Mouse (Mus musculus) CH12.LX (cell line): Measurements from ENCODE around the gene Adamtsl3. TPM values are rescaled to one million over a fixed set of nuclear protein-coding genes. Genes with fewer than 3 reads are reported as not detected.

Experiments used
- DNase-seq: peaks from one replicate; pipeline ENCODE4 v3.0.0-alpha.2; 2013; ENCODE audit errors: extremely low read depth
- H3K27ac ChIP-seq: 2 replicates; pipeline ENCODE4 v1.5.1; 2012; ENCODE audit warnings: low read depth, mild to moderate bottlenecking, control low read depth, moderate library complexity; ENCODE audit not compliant: insufficient read depth
- H3K27me3 ChIP-seq: replicated peaks from 2 replicates; pipeline ENCODE3; 2012; ENCODE audit warnings: inconsistent platforms
- H3K36me3 ChIP-seq, 2 experiments: replicated peaks in 1 of 2; 2 replicates each; pipeline versions ENCODE3 to v1.6.1; 2012; ENCODE audit warnings: inconsistent platforms in 1 of 2, low read length in 1 of 2, mild to moderate bottlenecking in 1 of 2, mixed read lengths in 1 of 2, moderate library complexity in 1 of 2; ENCODE audit not compliant: control insufficient read depth in 1 of 2, insufficient read depth in 1 of 2
- H3K4me1 ChIP-seq, 2 experiments: 2 replicates each; pipeline ENCODE4 v1.6.1; 2012; ENCODE audit warnings: inconsistent platforms in 1 of 2, moderate library complexity in 1 of 2; ENCODE audit not compliant: insufficient read depth in 2 of 2, control insufficient read depth in 1 of 2
- H3K4me2 ChIP-seq: 2 replicates; pipeline ENCODE4 v1.6.1; 2012; ENCODE audit warnings: low read depth, mild to moderate bottlenecking, control low read depth; ENCODE audit not compliant: poor library complexity, insufficient read depth, severe bottlenecking
- H3K4me3 ChIP-seq, 3 experiments: fragments of 150-350 bp in 1 of 3; sonication (generic) in 1 of 3; replicated peaks in 1 of 3; 2 replicates each; pipeline versions ENCODE3 to v1.5.1; 2011 to 2012; ENCODE audit warnings: low read depth in 2 of 3, low read length in 2 of 3, mild to moderate bottlenecking in 2 of 3, moderate library complexity in 2 of 3, control low read depth in 1 of 3, improper control_type of control experiment in 1 of 3, inconsistent platforms in 1 of 3, mixed read lengths in 1 of 3; ENCODE audit not compliant: poor library complexity in 1 of 3
- H3K79me2 ChIP-seq: replicated peaks from 2 replicates; pipeline ENCODE4 v1.6.1; 2012; ENCODE audit warnings: mild to moderate bottlenecking, moderate library complexity; ENCODE audit not compliant: control insufficient read depth, poor library complexity, insufficient read depth, severe bottlenecking; ENCODE audit errors: extremely low read depth
- H3K9ac ChIP-seq: 2 replicates; pipeline ENCODE4 v1.6.1; 2012; ENCODE audit warnings: low read depth, mild to moderate bottlenecking, control low read depth, moderate library complexity; ENCODE audit not compliant: insufficient read depth
- H3K9me3 ChIP-seq: replicated peaks from 2 replicates; pipeline ENCODE3; 2012; ENCODE audit warnings: low read length, inconsistent platforms, mixed read lengths
- BHLHE40 ChIP-seq: IDR thresholded peaks from 2 replicates; pipeline ENCODE4 v1.6.1; 2011; ENCODE audit warnings: mild to moderate bottlenecking, low read depth, low read length, improper control_type of control experiment
- CTCF ChIP-seq, 2 experiments: IDR thresholded peaks in 1 of 2; conservative IDR thresholded peaks in 1 of 2; 2 replicates each; pipeline ENCODE4 v1.5.1; 2011 to 2012; ENCODE audit warnings: low read depth in 2 of 2, low read length in 2 of 2, improper control_type of control experiment in 1 of 2, inconsistent platforms in 1 of 2, mild to moderate bottlenecking in 1 of 2, moderate library complexity in 1 of 2
- ELF1 ChIP-seq: IDR thresholded peaks from 2 replicates; pipeline ENCODE4 v1.6.1; 2014; ENCODE audit warnings: low read depth, mild to moderate bottlenecking, inconsistent platforms, low read length, improper control_type of control experiment
- EP300 ChIP-seq: IDR thresholded peaks from 2 replicates; pipeline ENCODE4 v1.6.1; 2011; ENCODE audit warnings: low read length, improper control_type of control experiment
- ETS1 ChIP-seq: conservative IDR thresholded peaks from 2 replicates; pipeline ENCODE4 v1.6.1; 2012; ENCODE audit warnings: low read depth, mild to moderate bottlenecking, inconsistent platforms, low read length, improper control_type of control experiment, moderate library complexity
- HCFC1 ChIP-seq: IDR thresholded peaks from 2 replicates; pipeline ENCODE4 v1.6.1; 2012; ENCODE audit warnings: low read depth, mild to moderate bottlenecking, inconsistent platforms, low read length, improper control_type of control experiment
- IRF4 ChIP-seq: IDR thresholded peaks from 2 replicates; pipeline ENCODE4 v1.6.1; 2014; ENCODE audit warnings: low read depth, mild to moderate bottlenecking, inconsistent platforms, low read length, improper control_type of control experiment
- JUN ChIP-seq: IDR thresholded peaks from 2 replicates; pipeline ENCODE4 v1.6.1; 2011; ENCODE audit warnings: low read depth, mild to moderate bottlenecking, low read length, improper control_type of control experiment, moderate library complexity; ENCODE audit not compliant: insufficient read depth
- KAT2A ChIP-seq: IDR thresholded peaks from 2 replicates; pipeline ENCODE4 v1.6.1; 2012; ENCODE audit warnings: low read length, improper control_type of control experiment, inconsistent platforms; ENCODE audit not compliant: insufficient replicate concordance
- MAFK ChIP-seq: IDR thresholded peaks from 2 replicates; pipeline ENCODE4 v1.6.1; 2011; ENCODE audit warnings: low read length, improper control_type of control experiment; ENCODE audit not compliant: insufficient replicate concordance
- MAZ ChIP-seq: IDR thresholded peaks from 2 replicates; pipeline ENCODE4 v1.6.1; 2012; ENCODE audit warnings: low read depth, mild to moderate bottlenecking, inconsistent platforms, low read length, improper control_type of control experiment, moderate library complexity
- MYC ChIP-seq: IDR thresholded peaks from 2 replicates; pipeline ENCODE4 v1.6.1; 2011; ENCODE audit warnings: low read depth, mild to moderate bottlenecking, improper control_type of control experiment, low read length
- NRF1 ChIP-seq: IDR thresholded peaks from 2 replicates; pipeline ENCODE4 v1.6.1; 2014; ENCODE audit warnings: low read depth, mild to moderate bottlenecking, inconsistent platforms, low read length, improper control_type of control experiment, moderate library complexity
- PAX5 ChIP-seq: IDR thresholded peaks from 2 replicates; pipeline ENCODE4 v1.6.1; 2012; ENCODE audit warnings: low read length, inconsistent platforms, mixed read lengths
- TBP ChIP-seq: conservative IDR thresholded peaks from 2 replicates; pipeline ENCODE4 v1.6.1; 2011; ENCODE audit warnings: low read depth, low read length, improper control_type of control experiment
- USF1 ChIP-seq: IDR thresholded peaks from 2 replicates; pipeline ENCODE4 v1.6.1; 2014; ENCODE audit warnings: low read depth, mild to moderate bottlenecking, inconsistent platforms, low read length, improper control_type of control experiment
- USF2 ChIP-seq: conservative IDR thresholded peaks from 2 replicates; pipeline ENCODE4 v1.6.1; 2011; ENCODE audit warnings: low read depth, low read length, improper control_type of control experiment
- ZMIZ1 ChIP-seq: IDR thresholded peaks from 2 replicates; pipeline ENCODE4 v1.6.1; 2012; ENCODE audit warnings: low read depth, mild to moderate bottlenecking, inconsistent platforms, low read length, improper control_type of control experiment
- dilution Hi-C: fragments of 300-500 bp; cut with MboI; formaldehyde crosslinking; loops from 2 replicates; pipeline ENCODE4 v1.14.3; 2020; ENCODE audit warnings: low sequenced_read_pairs; ENCODE audit not compliant: extremely low pct_unique_long_range_greater_than_20kb, extremely low pct_ligation_motif_present
- in situ Hi-C: fragments of 300-500 bp; cut with MboI; formaldehyde crosslinking; loops from 3 replicates; pipeline ENCODE4 v1.14.3; 2019; ENCODE audit warnings: low sequenced_read_pairs, low pct_ligation_motif_present, low pct_unique_long_range_greater_than_20kb, mixed read lengths
- polyA plus RNA-seq: library from polyadenylated mRNA; unstranded; fragments of >175 nt; gene quantifications from 2 replicates; pipeline ENCODE4 v1.2.1, GENCODE M21; 2012; ENCODE audit warnings: low read depth; ENCODE audit not compliant: insufficient read length
- total RNA-seq, 2 experiments: library from RNA; depleted of rRNA; stranded (reverse); fragments of 300-350 nt in 1 of 2; fragments of >200 nt in 1 of 2; gene quantifications; 2 replicates each; pipeline ENCODE4 v1.2.3; 2012 to 2014

Gene Adamtsl3
- total and polyA plus RNA-seq, 3 experiments: not detected

DNA sequence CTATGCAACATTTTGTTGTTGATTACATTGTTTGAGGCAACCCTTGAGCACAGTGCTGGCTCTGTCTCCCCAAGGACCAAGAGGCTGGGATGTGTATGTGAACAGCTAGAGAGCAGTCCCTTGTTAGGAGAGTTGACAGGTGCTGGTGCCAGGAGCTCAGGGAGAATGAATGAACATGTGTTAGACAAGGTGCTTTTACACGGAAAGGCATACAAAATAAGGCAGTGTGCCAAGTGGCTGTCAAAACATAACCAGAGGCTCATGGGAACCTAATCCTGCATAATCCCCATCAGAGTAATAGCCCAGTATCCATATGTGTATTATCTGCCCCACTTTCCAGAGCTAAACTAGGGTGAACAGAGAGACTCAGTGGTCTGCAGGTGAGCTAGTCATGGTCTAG, 1.5 kb upstream of the Adamtsl3 start:
- no peaks in the 10 kb centered on the region for H3K36me3 ChIP-seq
- H3K9me3 ChIP-seq: peaks cover 4% of the 10 kb centered on the region
- H3K4me3 ChIP-seq: no peak overlapping the region
- no peak overlapping the region for H3K4me2 ChIP-seq
- H3K27me3 ChIP-seq: peaks cover 2% of the 10 kb centered on the region
- H3K27ac ChIP-seq: no peak overlapping the region
- DNase-seq: no peak
- H3K79me2 ChIP-seq: no peaks in the 10 kb centered on the region
- in situ Hi-C loops (no loop called here), dilution Hi-C loops (no loop called here)
- H3K4me1 ChIP-seq: peaks cover 0 to 7% of the 10 kb centered on the region in 2 experiments; a peak in 1 of 4 replicates
- TF ChIP-seq USF2 (no peak), NRF1 (no peak), BHLHE40 (no peak), MAFK (no peak), MYC (no peak), HCFC1 (no peak), ZMIZ1 (no peak), MAZ (no peak), EP300 (no peak), IRF4 (no peak), KAT2A (no peak), JUN (no peak), TBP (no peak)
- H3K9ac ChIP-seq: no peak overlapping the region

DNA sequence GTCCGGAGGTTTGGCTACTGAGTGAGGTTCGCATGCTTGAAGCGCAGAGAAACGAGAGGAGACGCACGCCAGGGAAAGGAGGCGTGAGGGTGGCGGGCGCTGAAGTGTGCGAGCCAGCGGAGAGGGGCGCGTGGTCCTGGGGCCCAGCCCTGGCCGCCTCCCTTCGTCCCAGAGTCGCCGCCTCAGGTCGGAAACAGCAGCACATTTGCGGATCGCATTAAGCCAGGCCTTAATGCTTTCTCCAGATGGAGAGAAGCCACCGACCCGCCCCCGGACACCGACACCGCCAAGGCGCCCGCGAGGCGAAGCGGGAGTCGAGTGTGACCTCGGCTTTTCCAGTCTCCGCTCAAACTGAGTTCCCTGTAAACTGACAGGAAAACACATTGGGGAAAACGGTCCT, 638 bp downstream of the Adamtsl3 start:
- peaks cover 1% of the 10 kb centered on the region for H3K27me3 ChIP-seq
- no peaks in the 10 kb centered on the region for H3K36me3 ChIP-seq
- in situ Hi-C loops: no loop called here
- TF ChIP-seq USF1: no peak
- TF ChIP-seq CTCF (conservative IDR thresholded peaks at IDR 0.05 in 1 of 2, IDR thresholded peaks at IDR 0.05 in 1 of 2; ENCODE audit: low read depth in 2 of 2, low read length in 2 of 2): no peak
- TF ChIP-seq TBP: no peak
- no peak for TF ChIP-seq PAX5
- no peak for TF ChIP-seq ETS1
- TF ChIP-seq ELF1: no peak
- TF ChIP-seq MAFK: no peak
- TF ChIP-seq JUN: no peak
- peaks cover 4% of the 10 kb centered on the region for H3K9me3 ChIP-seq
- H3K79me2 ChIP-seq: no peaks in the 10 kb centered on the region
- dilution Hi-C loops: no loop called here
- peaks cover 0 to under 1% of the 10 kb centered on the region in 2 experiments; a peak in 1 of 4 replicates for H3K4me1 ChIP-seq
- no peak for DNase-seq
- no peak overlapping the region for H3K4me2 ChIP-seq
- H3K27ac ChIP-seq: no peak overlapping the region
- H3K4me3 ChIP-seq: no peak overlapping the region
- H3K9ac ChIP-seq: no peak overlapping the region
